Mouse (Mus musculus): Measurements from ENCODE around the gene Lin7c.
"Not testable (repeated sequence)": the region's sequence is repeated elsewhere in the genome, so short reads cannot be mapped to it uniquely, and the experiment has no call there.

Gene Lin7c

GRCm38 (mm10) chr2:109890597-109890996, at the start of gene Lin7c:
Gene Lin7c, plus strand, starts transcription at chr2:109890853.
- peak; percentile 97 for DNase-seq (ENCODE audit: low spot score)

GRCm38 (mm10) chr2:109846401-109846800, 44.3 kb upstream of the Lin7c start:
- no peak for DNase-seq (ENCODE audit: low spot score)

- no peak for DNase-seq (ENCODE audit: low spot score)
Measured at GRCm38 (mm10) chr2:109848305-109848704, 42.3 kb upstream of the Lin7c start.

GRCm38 (mm10) chr2:109848715-109849114, 41.9 kb upstream of the Lin7c start:
- DNase-seq (ENCODE audit: low spot score): no peak

GRCm38 (mm10) chr2:109855601-109856000, 35.1 kb upstream of the Lin7c start:
- peak; percentile 72 for DNase-seq (ENCODE audit: low spot score)

GRCm38 (mm10) chr2:109859671-109860070, 31.0 kb upstream of the Lin7c start:
- no peak for DNase-seq (ENCODE audit: low spot score)

GRCm38 (mm10) chr2:109860832-109861231, 29.8 kb upstream of the Lin7c start:
- DNase-seq (ENCODE audit: low spot score): no peak

- DNase-seq (ENCODE audit: low spot score): not testable (repeated sequence)
Measured at GRCm38 (mm10) chr2:109879429-109879828, 11.2 kb upstream of the Lin7c start.

GRCm38 (mm10) chr2:109881111-109881510, 9.5 kb upstream of the Lin7c start:
- DNase-seq (ENCODE audit: low spot score): no peak

- DNase-seq (ENCODE audit: low spot score): no peak
Measured at GRCm38 (mm10) chr2:109881625-109882024, 9.0 kb upstream of the Lin7c start.

GRCm38 (mm10) chr2:109884106-109884505, 6.5 kb upstream of the Lin7c start:
- DNase-seq (ENCODE audit: low spot score): peak; percentile 60

GRCm38 (mm10) chr2:109884507-109884906, 6.1 kb upstream of the Lin7c start:
- peak; percentile 59 for DNase-seq (ENCODE audit: low spot score)

- DNase-seq (ENCODE audit: low spot score): peak; percentile 51
Measured at GRCm38 (mm10) chr2:109890068-109890467, 585 bp upstream of the Lin7c start.

- DNase-seq (ENCODE audit: low spot score): no peak
Measured at GRCm38 (mm10) chr2:109891031-109891430, 378 bp downstream of the Lin7c start.

- peak; percentile 64 for DNase-seq (ENCODE audit: low spot score)
Measured at GRCm38 (mm10) chr2:109891471-109891870, 818 bp downstream of the Lin7c start.

GRCm38 (mm10) chr2:109896311-109896710, 5.7 kb downstream of the Lin7c start:
- DNase-seq (ENCODE audit: low spot score): no peak

GRCm38 (mm10) chr2:109902869-109903268, 12.2 kb downstream of the Lin7c start:
- no peak for DNase-seq (ENCODE audit: low spot score)

GRCm38 (mm10) chr2:109904171-109904821, 13.6 kb downstream of the Lin7c start:
- peak; percentile 98 for DNase-seq (ENCODE audit: low spot score)

- no peak for DNase-seq (ENCODE audit: low spot score)
Measured at GRCm38 (mm10) chr2:109909122-109909521, 18.5 kb downstream of the Lin7c start.

- DNase-seq (ENCODE audit: low spot score): no peak
Measured at GRCm38 (mm10) chr2:109912216-109912615, 21.6 kb downstream of the Lin7c start.

- no peak for DNase-seq (ENCODE audit: low spot score)
Measured at GRCm38 (mm10) chr2:109912766-109913165, 22.1 kb downstream of the Lin7c start.

GRCm38 (mm10) chr2:109913241-109913640, 22.6 kb downstream of the Lin7c start:
- no peak for DNase-seq (ENCODE audit: low spot score)

GRCm38 (mm10) chr2:109914601-109915000, 23.9 kb downstream of the Lin7c start:
- DNase-seq (ENCODE audit: low spot score): peak; percentile 48

- no peak for DNase-seq (ENCODE audit: low spot score)
Measured at GRCm38 (mm10) chr2:109916782-109917495, 26.3 kb downstream of the Lin7c start.
